Mouse (Mus musculus): ENCODE data around the gene Copz2. TPM values are rescaled to one million over a fixed set of nuclear protein-coding genes. Genes with fewer than 3 reads are reported as not detected.

Copz2 gene
- polyA plus RNA-seq, 1 experiment, result 23.9 TPM

GRCm38 (mm10) chr11:96873601-96874140 is 24.0 kb downstream of the Copz2 start:
- H3K36me3 ChIP-seq (ENCODE audit: control insufficient read depth, insufficient read depth, low read length, poor library complexity, severe bottlenecking), result no peaks in the 10 kb centered on the region
- 0 out of 2 replicates have a peak overlapping the region, but pooled peaks have one; percentile 77 for H3K9ac ChIP-seq (ENCODE audit: low read depth, poor library complexity, severe bottlenecking)
- H3K27me3 ChIP-seq (ENCODE audit: control insufficient read depth, insufficient read depth, low read length, poor library complexity, severe bottlenecking), result no peaks in the 10 kb centered on the region
- no peaks in the 10 kb centered on the region for H3K9me3 ChIP-seq (replicated peaks; ENCODE audit: control insufficient read depth, insufficient read depth, low read length, poor library complexity, severe bottlenecking)
- H3K4me1 ChIP-seq (ENCODE audit: control insufficient read depth, insufficient read depth, low read length), result peaks cover 4% of the 10 kb centered on the region
- no peak overlapping the region for H3K27ac ChIP-seq (ENCODE audit: insufficient read depth, low read length)
- TF ChIP-seq CTCF (IDR thresholded peaks at IDR 0.05; ENCODE audit: low read depth, low read length) (no peak), EP300 (IDR thresholded peaks at IDR 0.05; ENCODE audit: insufficient read depth, low read depth, low read length) (no peak), POLR2A (IDR thresholded peaks at IDR 0.05; ENCODE audit: insufficient read depth, low read length) (no peak)
- H3K4me3 ChIP-seq (ENCODE audit: low read depth, low read length), result no peak overlapping the region

GRCm38 (mm10) chr11:96875270-96875669 is 25.6 kb downstream of the Copz2 start:
- Histone ChIP-seq H3K27me3 (ENCODE audit: control insufficient read depth, insufficient read depth, low read length, poor library complexity, severe bottlenecking) (no peaks in the 10 kb centered on the region), H3K9me3 (replicated peaks; ENCODE audit: control insufficient read depth, insufficient read depth, low read length, poor library complexity, severe bottlenecking) (no peaks in the 10 kb centered on the region), H3K4me1 (ENCODE audit: control insufficient read depth, insufficient read depth, low read length) (peaks cover 4% of the 10 kb centered on the region), H3K9ac (ENCODE audit: low read depth, poor library complexity, severe bottlenecking) (no peak overlapping the region), H3K36me3 (ENCODE audit: control insufficient read depth, insufficient read depth, low read length, poor library complexity, severe bottlenecking) (no peaks in the 10 kb centered on the region), H3K4me3 (ENCODE audit: low read depth, low read length) (peak overlapping the region; percentile 33; the same call in 1 of the 2 replicates), H3K27ac (ENCODE audit: insufficient read depth, low read length) (no peak overlapping the region)
- TF ChIP-seq CTCF (IDR thresholded peaks at IDR 0.05; ENCODE audit: low read depth, low read length), result no peak
- TF ChIP-seq EP300 (IDR thresholded peaks at IDR 0.05; ENCODE audit: insufficient read depth, low read depth, low read length), result no peak
- TF ChIP-seq POLR2A (IDR thresholded peaks at IDR 0.05; ENCODE audit: insufficient read depth, low read length), result no peak

GRCm38 (mm10) chr11:96875745-96876144 is 26.1 kb downstream of the Copz2 start:
- Histone ChIP-seq H3K27ac (ENCODE audit: insufficient read depth, low read length) (no peak overlapping the region), H3K4me1 (ENCODE audit: control insufficient read depth, insufficient read depth, low read length) (peaks cover 4% of the 10 kb centered on the region), H3K4me3 (ENCODE audit: low read depth, low read length) (peak overlapping the region; percentile 33; the same call in 1 of the 2 replicates), H3K36me3 (ENCODE audit: control insufficient read depth, insufficient read depth, low read length, poor library complexity, severe bottlenecking) (no peaks in the 10 kb centered on the region), H3K27me3 (ENCODE audit: control insufficient read depth, insufficient read depth, low read length, poor library complexity, severe bottlenecking) (no peaks in the 10 kb centered on the region), H3K9ac (ENCODE audit: low read depth, poor library complexity, severe bottlenecking) (peak overlapping the region; percentile 11; the same call in 1 of the 2 replicates), H3K9me3 (replicated peaks; ENCODE audit: control insufficient read depth, insufficient read depth, low read length, poor library complexity, severe bottlenecking) (no peaks in the 10 kb centered on the region)
- TF ChIP-seq POLR2A (IDR thresholded peaks at IDR 0.05; ENCODE audit: insufficient read depth, low read length), result no peak
- no peak for TF ChIP-seq CTCF (IDR thresholded peaks at IDR 0.05; ENCODE audit: low read depth, low read length)
- no peak for TF ChIP-seq EP300 (IDR thresholded peaks at IDR 0.05; ENCODE audit: insufficient read depth, low read depth, low read length)

- no peak overlapping the region for H3K27ac ChIP-seq (ENCODE audit: insufficient read depth, low read length)
- no peak overlapping the region for H3K4me3 ChIP-seq (ENCODE audit: low read depth, low read length)
- H3K27me3 ChIP-seq (ENCODE audit: control insufficient read depth, insufficient read depth, low read length, poor library complexity, severe bottlenecking), result no peaks in the 10 kb centered on the region
- no peak for TF ChIP-seq EP300 (IDR thresholded peaks at IDR 0.05; ENCODE audit: insufficient read depth, low read depth, low read length)
- no peak for TF ChIP-seq POLR2A (IDR thresholded peaks at IDR 0.05; ENCODE audit: insufficient read depth, low read length)
- TF ChIP-seq CTCF (IDR thresholded peaks at IDR 0.05; ENCODE audit: low read depth, low read length), result no peak
- H3K9me3 ChIP-seq (replicated peaks; ENCODE audit: control insufficient read depth, insufficient read depth, low read length, poor library complexity, severe bottlenecking), result no peaks in the 10 kb centered on the region
- H3K36me3 ChIP-seq (ENCODE audit: control insufficient read depth, insufficient read depth, low read length, poor library complexity, severe bottlenecking), result no peaks in the 10 kb centered on the region
- H3K4me1 ChIP-seq (ENCODE audit: control insufficient read depth, insufficient read depth, low read length), result peaks cover 4% of the 10 kb centered on the region
- H3K9ac ChIP-seq (ENCODE audit: low read depth, poor library complexity, severe bottlenecking), result peak overlapping the region; percentile 11; the same call in 1 of the 2 replicates
Observed at GRCm38 (mm10) chr11:96876300-96877040, 26.8 kb downstream of the Copz2 start.

- Histone ChIP-seq H3K9ac (ENCODE audit: low read depth, poor library complexity, severe bottlenecking) (no peak overlapping the region), H3K27me3 (ENCODE audit: control insufficient read depth, insufficient read depth, low read length, poor library complexity, severe bottlenecking) (no peaks in the 10 kb centered on the region), H3K4me1 (ENCODE audit: control insufficient read depth, insufficient read depth, low read length) (peaks cover 4% of the 10 kb centered on the region), H3K9me3 (replicated peaks; ENCODE audit: control insufficient read depth, insufficient read depth, low read length, poor library complexity, severe bottlenecking) (no peaks in the 10 kb centered on the region), H3K36me3 (ENCODE audit: control insufficient read depth, insufficient read depth, low read length, poor library complexity, severe bottlenecking) (no peaks in the 10 kb centered on the region), H3K4me3 (ENCODE audit: low read depth, low read length) (no peak overlapping the region), H3K27ac (ENCODE audit: insufficient read depth, low read length) (no peak overlapping the region)
- no peak for TF ChIP-seq EP300 (IDR thresholded peaks at IDR 0.05; ENCODE audit: insufficient read depth, low read depth, low read length)
- TF ChIP-seq CTCF (IDR thresholded peaks at IDR 0.05; ENCODE audit: low read depth, low read length), result no peak
- TF ChIP-seq POLR2A (IDR thresholded peaks at IDR 0.05; ENCODE audit: insufficient read depth, low read length), result no peak
Observed at GRCm38 (mm10) chr11:96877071-96877470, 27.4 kb downstream of the Copz2 start.

- Histone ChIP-seq H3K4me3 (ENCODE audit: low read depth, low read length) (no peak overlapping the region), H3K9ac (ENCODE audit: low read depth, poor library complexity, severe bottlenecking) (no peak overlapping the region), H3K27me3 (ENCODE audit: control insufficient read depth, insufficient read depth, low read length, poor library complexity, severe bottlenecking) (no peaks in the 10 kb centered on the region), H3K27ac (ENCODE audit: insufficient read depth, low read length) (no peak overlapping the region), H3K9me3 (replicated peaks; ENCODE audit: control insufficient read depth, insufficient read depth, low read length, poor library complexity, severe bottlenecking) (no peaks in the 10 kb centered on the region), H3K36me3 (ENCODE audit: control insufficient read depth, insufficient read depth, low read length, poor library complexity, severe bottlenecking) (no peaks in the 10 kb centered on the region), H3K4me1 (ENCODE audit: control insufficient read depth, insufficient read depth, low read length) (no peaks in the 10 kb centered on the region)
- TF ChIP-seq CTCF (IDR thresholded peaks at IDR 0.05; ENCODE audit: low read depth, low read length) (no peak), POLR2A (IDR thresholded peaks at IDR 0.05; ENCODE audit: insufficient read depth, low read length) (no peak), EP300 (IDR thresholded peaks at IDR 0.05; ENCODE audit: insufficient read depth, low read depth, low read length) (no peak)
Observed at GRCm38 (mm10) chr11:96878715-96879114, 29.0 kb downstream of the Copz2 start.
